ENCODE assay signal across 21 mouse cellular contexts in genomic region chr9:5448180-5448579, GRCm38 (mm10).
DNase-seq lines count a peak whose midpoint lies in the region; ATAC-seq lines count a peak whose summit lies in the region.
"Had no signal": no experiment of that assay in that cellular context is flagged by ENCODE, and none has a peak within 500 bp of the region (broad histone marks: within the 10 kb centered on the region; RNA-seq: fewer than 3 reads in every experiment).

No protein-coding gene starts in this region.

- no peak for ATAC-seq in kidney, embryonic 15.5 days (replicated peaks; ENCODE audit: low FRiP score)
- ATAC-seq: CD4-positive, CD25-positive, alpha-beta regulatory T cell, adult 4 months had no signal

- no peak overlapping the region for H3K27ac ChIP-seq in kidney, embryonic 15.5 days
- H3K27ac ChIP-seq: embryonic facial prominence, embryonic 12.5 days; gastrocnemius, adult 2 months; heart, embryonic 15.5 days; hindbrain, embryonic 14.5 days; neural tube, embryonic 13.5 days had no signal

- no peaks in the 10 kb centered on the region for H3K9me3 ChIP-seq in kidney, embryonic 15.5 days (replicated peaks)
- H3K9me3 ChIP-seq: heart, embryonic 15.5 days had no signal

- peak; percentile 2 for DNase-seq in cerebellum, adult 9-11 months
- no peak for DNase-seq in cerebellum, adult 18-20 months
- DNase-seq in layer of hippocampus, adult 11-12 months (ENCODE audit: low spot score), result peak; percentile 3
- no peak for DNase-seq in layer of hippocampus, postnatal 10 days (ENCODE audit: low spot score in 2 of 2)
- DNase-seq in right cerebral cortex, adult 18-20 months, result peak; percentile 4
- DNase-seq in right cerebral cortex, postnatal 25 days, result no peak
- DNase-seq: adrenal gland, postnatal 14 days; gastrocnemius, adult 2 months; heart, postnatal 36 days; kidney, adult 8-10 months; kidney, postnatal 14 days; lung, postnatal 4 days; midbrain, embryonic 14.5 days; thymus, adult 2 months had no signal

- H3K36me3 ChIP-seq in kidney, embryonic 15.5 days, result no peaks in the 10 kb centered on the region
- H3K36me3 ChIP-seq: embryonic facial prominence, embryonic 12.5 days; heart, embryonic 15.5 days; neural tube, embryonic 13.5 days had no signal

- no peaks in the 10 kb centered on the region for H3K4me1 ChIP-seq in kidney, embryonic 15.5 days
- H3K4me1 ChIP-seq: embryonic facial prominence, embryonic 12.5 days; heart, embryonic 15.5 days; neural tube, embryonic 13.5 days had no signal

- H3K4me3 ChIP-seq in kidney, embryonic 15.5 days (replicated peaks), result no peak overlapping the region
- H3K4me3 ChIP-seq: embryonic facial prominence, embryonic 12.5 days; gastrocnemius, adult 2 months; heart, embryonic 15.5 days; myocyte; neural tube, embryonic 13.5 days had no signal

- H3K4me2 ChIP-seq in kidney, embryonic 15.5 days, result no peak overlapping the region
- H3K4me2 ChIP-seq: embryonic facial prominence, embryonic 12.5 days; heart, embryonic 15.5 days; hindbrain, embryonic 14.5 days; neural tube, embryonic 13.5 days had no signal

- H3K27me3 ChIP-seq in kidney, embryonic 15.5 days, result no peaks in the 10 kb centered on the region
- H3K27me3 ChIP-seq: embryonic facial prominence, embryonic 12.5 days; heart, embryonic 15.5 days; neural tube, embryonic 13.5 days had no signal

- H3K9ac ChIP-seq in kidney, embryonic 15.5 days, result no peak overlapping the region
- H3K9ac ChIP-seq: embryonic facial prominence, embryonic 12.5 days; heart, embryonic 15.5 days; hindbrain, embryonic 14.5 days; neural tube, embryonic 13.5 days had no signal

- 79% methylated on average over 2 of the region's 2 CpGs for WGBS in kidney, embryonic 15.5 days

Comparison
In these comparisons a context has a peak if more than half of its experiments do, and no peak if none do; other contexts are left out.
1. DNase-seq: peak in cerebellum, adult 9-11 months (single experiment), layer of hippocampus, adult 11-12 months (single experiment) and right cerebral cortex, adult 18-20 months (single experiment); none in cerebellum, adult 18-20 months (0 of 2), layer of hippocampus, postnatal 10 days (0 of 2) and right cerebral cortex, postnatal 25 days (single experiment).